Mouse (Mus musculus) bone marrow, adult 2 months (tissue): ENCODE results near the gene Lamc1.

Experiments used
- CTCF ChIP-seq: fragments of 200-500 bp; IDR thresholded peaks from 2 replicates; pipeline ENCODE4 v1.5.1; 2011; ENCODE audit warnings: low read length, control low read depth; ENCODE audit not compliant: control insufficient read depth, insufficient read depth
- POLR2A ChIP-seq: fragments of 200-500 bp; IDR thresholded peaks from 2 replicates; pipeline ENCODE4 v1.6.1; 2011; ENCODE audit warnings: low read depth, mild to moderate bottlenecking, control low read depth, low read length, borderline replicate concordance; ENCODE audit not compliant: control insufficient read depth

DNA sequence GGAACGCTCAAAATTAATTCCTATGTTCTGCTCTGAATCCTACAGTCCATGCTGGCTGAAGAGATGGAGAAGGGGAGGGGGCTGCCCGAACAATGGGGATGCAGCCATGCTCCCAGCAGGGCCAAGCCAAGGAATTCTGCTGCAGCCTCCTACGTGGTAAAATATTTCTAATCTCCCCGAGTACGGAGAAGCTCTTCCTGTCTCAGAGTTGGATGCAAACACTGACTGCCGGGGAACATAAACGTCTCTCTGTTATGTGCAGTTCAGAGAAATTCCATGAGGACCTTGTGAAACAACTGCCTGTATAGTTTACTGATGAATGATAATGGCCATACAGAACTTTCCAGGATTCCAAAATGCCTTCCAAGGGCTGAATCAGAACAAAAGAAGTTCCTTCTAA is 67.5 kb downstream of the Lamc1 start:
- TF ChIP-seq CTCF (no peak), POLR2A (no peak)
